Mouse (Mus musculus) megakaryocyte-erythroid progenitor cell, adult 5-6 weeks (primary cell): ENCODE measurements around the gene Usp10. TPM values are rescaled to one million over a fixed set of nuclear protein-coding genes. Genes with fewer than 3 reads are reported as not detected.

ENCODE experiments used
- ATAC-seq: replicated peaks from 2 replicates; pipeline ENCODE4 v1.8.0; 2016; ENCODE audit warnings: mild to moderate bottlenecking, inconsistent platforms; ENCODE audit not compliant: severe bottlenecking, poor library complexity, low FRiP score, low TSS enrichment
- total RNA-seq, 2 experiments: library from RNA; stranded (forward) in 1 of 2; stranded (reverse) in 1 of 2; fragments of 200-1000, 215-1000 nt in 1 of 2; fragments of >200 nt in 1 of 2; fragmentation: Nextera tagmentation in 1 of 2; gene quantifications; 2 replicates each; pipeline ENCODE4 v1.2.3; 2014 to 2017

Gene Usp10
- total RNA-seq, 2 experiments from 2014 or later: 78.8 to 258 TPM

DNA sequence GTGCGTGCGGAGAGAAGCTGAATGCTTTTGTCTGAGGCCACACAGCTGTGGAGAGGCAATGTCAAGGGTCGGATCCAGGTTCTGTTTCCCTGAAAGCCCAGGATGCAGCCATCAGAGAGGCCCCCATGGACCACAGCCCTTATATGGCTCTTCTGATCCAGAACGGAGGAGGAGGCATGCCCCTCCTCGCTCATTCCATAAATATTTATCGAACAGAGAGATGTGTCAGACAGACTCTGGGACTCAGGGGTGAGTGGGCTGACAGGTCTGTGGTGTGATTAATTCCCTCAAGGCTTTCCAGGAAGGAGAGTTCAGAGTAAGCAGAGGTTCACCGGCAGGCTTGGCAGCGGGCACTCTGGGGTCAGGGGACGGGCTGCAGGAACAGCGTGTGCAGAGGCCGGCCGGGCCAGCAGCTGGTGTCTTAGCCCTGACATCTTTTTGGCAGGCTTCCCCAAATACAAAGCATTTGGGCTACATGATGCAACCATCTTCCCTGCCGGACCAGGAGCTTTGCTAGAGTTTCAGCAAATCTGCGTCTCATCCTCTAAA, 94.1 kb downstream of the Usp10 start:
- ATAC-seq: no peak

DNA sequence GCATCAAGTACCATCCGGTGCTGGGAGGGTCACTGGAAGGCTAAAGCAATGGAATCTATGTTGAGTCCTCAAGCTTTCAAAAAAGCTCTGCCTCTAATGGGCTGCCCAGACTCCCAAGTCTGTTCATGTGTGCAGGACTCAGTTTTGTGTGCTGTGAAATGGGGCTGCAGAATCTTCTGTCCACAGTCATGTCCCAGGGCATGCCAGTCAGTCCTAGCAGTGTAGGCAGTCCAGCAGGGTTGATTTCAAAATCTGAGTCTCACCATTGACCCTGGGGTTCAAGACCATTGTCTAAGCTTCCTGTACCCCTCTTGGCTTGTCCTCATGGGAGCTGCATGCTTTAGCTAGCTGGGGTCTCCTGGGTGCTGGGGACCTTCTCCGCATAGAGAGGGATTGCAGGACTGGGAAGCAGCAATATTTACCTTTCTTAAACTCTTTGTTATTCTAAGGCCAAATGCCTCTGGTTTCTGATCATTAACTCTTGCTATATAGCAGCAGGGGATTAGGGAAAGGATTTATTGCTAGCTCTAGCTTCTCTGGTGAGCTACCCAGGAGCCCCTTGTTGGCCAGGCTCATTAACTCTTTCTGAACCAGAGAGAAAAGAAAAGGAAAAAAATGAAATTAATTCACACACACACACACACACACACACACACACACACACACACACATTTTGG, 94.7 kb downstream of the Usp10 start:
- ATAC-seq: no peak

DNA sequence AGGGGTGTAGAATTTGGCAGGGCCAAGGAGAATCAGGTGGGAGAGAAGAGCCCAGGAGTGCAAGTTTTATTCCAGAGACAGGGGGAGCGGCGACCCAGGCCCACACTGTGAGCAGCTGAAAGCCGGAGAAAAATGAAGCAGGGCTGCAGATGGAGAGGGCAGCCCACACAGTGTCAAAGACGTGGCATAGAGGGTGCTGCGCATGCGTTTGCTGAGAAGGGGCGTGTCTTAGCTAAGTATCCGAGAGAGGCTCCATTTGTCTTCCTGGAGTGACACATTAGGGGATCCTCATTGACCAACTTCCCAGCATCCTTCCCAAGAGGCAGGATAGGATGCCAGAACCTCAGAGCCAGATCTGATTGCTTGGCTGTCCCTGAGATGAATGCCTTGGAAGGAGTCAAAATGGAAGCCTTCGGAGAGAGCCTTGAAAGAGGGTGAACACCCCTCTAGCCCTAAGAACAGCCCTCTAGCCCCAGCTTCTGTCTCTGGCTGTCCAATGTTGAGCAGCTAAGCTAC, 96.5 kb downstream of the Usp10 start:
- no peak for ATAC-seq

Other genes starting within 250 kb of the Usp10 start
- gene Wfdc1, start 244.0 kb upstream of the Usp10 start, total RNA-seq (2014; fragmentation: Nextera tagmentation): not detected in 2 replicates
- not detected in 2 replicates for gene Wfdc1, start 244.0 kb upstream of the Usp10 start, total RNA-seq (2017)
- gene Atp2c2, start 210.4 kb upstream of the Usp10 start, total RNA-seq (2014; fragmentation: Nextera tagmentation): not detected in 2 replicates
- 0.56 TPM in 1 of 2 replicates, not detected in the other for gene Atp2c2, start 210.4 kb upstream of the Usp10 start, total RNA-seq (2017)
- 8.5 and 12.4 TPM in 2 replicates for gene Tldc1, start 131.9 kb upstream of the Usp10 start, total RNA-seq (2014; fragmentation: Nextera tagmentation)
- gene Tldc1, start 131.9 kb upstream of the Usp10 start, total RNA-seq (2017): 5.7 and 11.5 TPM in 2 replicates
- gene Cotl1, start 69.8 kb upstream of the Usp10 start, total RNA-seq (2014; fragmentation: Nextera tagmentation): 24.4 and 63.9 TPM in 2 replicates
- 30.4 and 44.2 TPM in 2 replicates for gene Cotl1, start 69.8 kb upstream of the Usp10 start, total RNA-seq (2017)
- 2.2 and 4.4 TPM in 2 replicates for gene Klhl36, start 48.1 kb upstream of the Usp10 start, total RNA-seq (2014; fragmentation: Nextera tagmentation)
- 3.2 and 5.6 TPM in 2 replicates for gene Klhl36, start 48.1 kb upstream of the Usp10 start, total RNA-seq (2017)
- 7.3 and 11.4 TPM in 2 replicates for gene Gm20388, start 481 bp downstream of the Usp10 start, total RNA-seq (2014; fragmentation: Nextera tagmentation)
- gene Gm20388, start 481 bp downstream of the Usp10 start, total RNA-seq (2017): 17.9 and 18.1 TPM in 2 replicates
- gene Crispld2, start 82.1 kb downstream of the Usp10 start, total RNA-seq (2014; fragmentation: Nextera tagmentation): 0.47 TPM in 1 of 2 replicates, not detected in the other
- gene Crispld2, start 82.1 kb downstream of the Usp10 start, total RNA-seq (2017): not detected in 2 replicates
- 27.4 and 30.4 TPM in 2 replicates for gene Zdhhc7, start 191.1 kb downstream of the Usp10 start, total RNA-seq (2014; fragmentation: Nextera tagmentation)
- gene Zdhhc7, start 191.1 kb downstream of the Usp10 start, total RNA-seq (2017): 9.2 and 12.9 TPM in 2 replicates
- gene 6430548M08Rik, start 203.8 kb downstream of the Usp10 start, total RNA-seq (2014; fragmentation: Nextera tagmentation): 0.07 TPM in 1 of 2 replicates, not detected in the other
- gene 6430548M08Rik, start 203.8 kb downstream of the Usp10 start, total RNA-seq (2017): 0.15 and 0.56 TPM in 2 replicates